Mouse (Mus musculus) megakaryocyte, embryonic 14.5 days (primary cell): Measurements from ENCODE around the gene Cfc1. TPM values are rescaled to one million over a fixed set of nuclear protein-coding genes. Genes with fewer than 3 reads are reported as not detected.

ENCODE experiments used
- H3K27me3 ChIP-seq: replicated peaks from 2 replicates; pipeline ENCODE3; 2012; ENCODE audit warnings: inconsistent platforms
- H3K36me3 ChIP-seq: replicated peaks from 2 replicates; pipeline ENCODE3; 2012; ENCODE audit warnings: low read length, inconsistent platforms, mixed read lengths
- H3K4me1 ChIP-seq: 2 replicates; pipeline ENCODE4 v1.6.1; 2012; ENCODE audit warnings: inconsistent platforms
- H3K4me3 ChIP-seq: replicated peaks from 2 replicates; pipeline ENCODE3; 2012; ENCODE audit warnings: moderate library complexity, mild to moderate bottlenecking, inconsistent platforms
- H3K9me3 ChIP-seq: 2 replicates; pipeline ENCODE4 v1.6.1; 2012; ENCODE audit warnings: inconsistent platforms
- FLI1 ChIP-seq: IDR thresholded peaks from 2 replicates; pipeline ENCODE4 v1.6.1; 2012; ENCODE audit warnings: low read length, inconsistent platforms, mixed read lengths
- GATA1 ChIP-seq: IDR thresholded peaks from 3 replicates; pipeline ENCODE4 v1.6.1; 2012; ENCODE audit warnings: mixed read lengths, low read length, inconsistent platforms, borderline replicate concordance
- polyA plus RNA-seq: library from polyadenylated mRNA; stranded (reverse); fragments of >175 nt; gene quantifications from 2 replicates; pipeline ENCODE4 v1.2.3, GENCODE M21; 2012; ENCODE audit warnings: low replicate concordance; ENCODE audit not compliant: insufficient read depth

The Cfc1 gene
- polyA plus RNA-seq, 1 experiment: not detected

DNA sequence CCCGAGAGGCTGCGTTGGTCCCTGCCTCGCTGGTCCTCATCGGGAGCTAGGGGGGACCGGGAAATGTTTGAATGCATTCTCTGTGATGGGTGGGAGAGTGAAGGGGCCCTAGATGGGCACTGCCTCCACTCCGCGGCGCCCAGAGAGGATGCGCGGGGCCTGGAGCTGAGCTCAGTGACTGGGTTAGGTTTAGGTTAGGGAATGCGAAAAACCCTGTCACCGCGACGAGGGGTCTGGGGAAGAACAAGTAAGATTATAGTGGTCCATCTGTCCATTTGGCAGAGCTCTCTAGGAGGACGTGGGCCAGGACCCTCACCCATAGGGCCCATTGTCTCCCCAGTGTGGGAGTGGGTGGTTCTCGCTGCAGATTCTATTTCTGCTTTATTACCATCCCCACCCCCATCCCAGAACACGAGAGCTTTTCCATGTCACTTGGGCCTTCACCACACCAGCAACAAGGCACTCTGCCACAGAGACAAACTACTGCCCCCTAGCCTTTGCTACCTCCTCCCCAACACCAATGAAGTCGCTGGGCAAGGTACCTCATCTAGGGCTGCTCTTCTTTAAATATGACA lies 44.4 kb downstream of the Cfc1 start:
- Histone ChIP-seq H3K4me3 (peak overlapping the region; percentile 87), H3K4me1 (peaks cover 10% of the 10 kb centered on the region), H3K9me3 (no peaks in the 10 kb centered on the region), H3K27me3 (peaks cover 30% of the 10 kb centered on the region), H3K36me3 (no peaks in the 10 kb centered on the region)
- TF ChIP-seq FLI1 (no peak), GATA1 (no peak)

DNA sequence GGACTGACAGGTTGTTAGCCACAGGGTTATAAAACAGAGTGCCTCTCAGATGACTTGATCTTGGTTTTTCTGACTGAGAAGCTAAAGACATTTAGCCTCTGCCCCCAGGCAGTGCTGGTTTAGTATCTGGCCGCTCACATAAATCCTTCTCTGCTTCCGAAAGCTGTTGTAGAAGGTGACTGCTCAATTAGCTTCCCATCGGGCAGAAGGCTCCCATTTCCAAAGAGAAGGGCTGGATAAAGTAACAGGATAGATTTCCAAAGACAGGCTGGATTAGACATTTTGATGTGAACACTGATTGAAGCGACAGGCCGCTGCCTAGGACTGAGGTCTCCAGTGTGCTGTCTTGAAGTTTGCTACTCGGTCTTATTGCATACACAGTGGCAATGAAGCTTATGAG lies 46.8 kb downstream of the Cfc1 start:
- H3K9me3 ChIP-seq: no peaks in the 10 kb centered on the region
- peaks cover 29% of the 10 kb centered on the region for H3K27me3 ChIP-seq
- no peak for TF ChIP-seq FLI1
- TF ChIP-seq GATA1: no peak
- H3K4me1 ChIP-seq: peaks cover 10% of the 10 kb centered on the region
- no peak overlapping the region for H3K4me3 ChIP-seq
- H3K36me3 ChIP-seq: no peaks in the 10 kb centered on the region

DNA sequence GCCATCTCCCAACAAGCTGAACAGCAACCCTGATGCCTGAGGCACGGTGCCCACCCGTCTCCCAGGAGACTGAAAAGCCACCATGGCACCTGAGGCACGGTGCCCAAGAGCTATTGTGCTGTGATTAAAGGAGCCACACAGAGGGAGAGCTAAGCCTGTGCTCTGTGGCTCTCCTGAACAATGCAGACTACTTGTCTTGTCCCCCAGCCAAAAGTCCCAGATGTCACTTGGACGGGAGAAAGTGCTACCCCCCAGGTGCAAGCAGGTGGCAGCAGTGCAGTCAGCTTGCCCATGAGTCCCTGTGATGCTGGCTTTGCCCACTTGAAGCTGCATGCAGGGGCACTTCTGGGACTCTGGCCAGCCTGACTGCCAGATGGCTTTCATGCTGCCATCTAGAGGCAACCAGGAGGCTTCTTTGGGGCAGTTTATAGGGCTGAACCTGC lies 48.4 kb downstream of the Cfc1 start:
- no peak overlapping the region for H3K4me3 ChIP-seq
- peaks cover 10% of the 10 kb centered on the region for H3K4me1 ChIP-seq
- no peaks in the 10 kb centered on the region for H3K9me3 ChIP-seq
- TF ChIP-seq GATA1: no peak
- no peak for TF ChIP-seq FLI1
- peaks cover 21% of the 10 kb centered on the region for H3K27me3 ChIP-seq
- H3K36me3 ChIP-seq: no peaks in the 10 kb centered on the region

DNA sequence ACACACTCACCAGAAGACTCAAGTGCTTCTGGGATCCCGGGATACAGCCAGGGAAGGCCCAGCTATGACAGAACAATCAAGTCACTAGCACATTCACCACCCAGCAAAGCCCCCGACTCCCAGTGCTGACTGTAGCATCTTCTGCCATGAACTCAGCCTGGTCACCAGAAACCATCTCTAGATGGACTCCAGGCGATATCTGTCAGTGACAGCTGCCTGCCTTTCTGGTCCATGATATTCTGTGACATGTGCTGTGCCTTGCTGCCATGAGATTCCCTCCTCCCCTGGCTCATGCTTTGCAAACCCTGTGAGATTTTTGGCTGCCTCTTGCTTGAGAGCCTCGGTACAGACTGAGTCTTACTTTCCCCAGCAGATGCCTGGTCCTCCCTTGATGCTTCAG lies 49.3 kb downstream of the Cfc1 start:
- H3K27me3 ChIP-seq: peaks cover 12% of the 10 kb centered on the region
- no peaks in the 10 kb centered on the region for H3K9me3 ChIP-seq
- H3K4me1 ChIP-seq: peaks cover 2% of the 10 kb centered on the region; the same call in 1 of the 2 replicates
- H3K36me3 ChIP-seq: no peaks in the 10 kb centered on the region
- no peak for TF ChIP-seq GATA1
- TF ChIP-seq FLI1: no peak
- no peak overlapping the region for H3K4me3 ChIP-seq

DNA sequence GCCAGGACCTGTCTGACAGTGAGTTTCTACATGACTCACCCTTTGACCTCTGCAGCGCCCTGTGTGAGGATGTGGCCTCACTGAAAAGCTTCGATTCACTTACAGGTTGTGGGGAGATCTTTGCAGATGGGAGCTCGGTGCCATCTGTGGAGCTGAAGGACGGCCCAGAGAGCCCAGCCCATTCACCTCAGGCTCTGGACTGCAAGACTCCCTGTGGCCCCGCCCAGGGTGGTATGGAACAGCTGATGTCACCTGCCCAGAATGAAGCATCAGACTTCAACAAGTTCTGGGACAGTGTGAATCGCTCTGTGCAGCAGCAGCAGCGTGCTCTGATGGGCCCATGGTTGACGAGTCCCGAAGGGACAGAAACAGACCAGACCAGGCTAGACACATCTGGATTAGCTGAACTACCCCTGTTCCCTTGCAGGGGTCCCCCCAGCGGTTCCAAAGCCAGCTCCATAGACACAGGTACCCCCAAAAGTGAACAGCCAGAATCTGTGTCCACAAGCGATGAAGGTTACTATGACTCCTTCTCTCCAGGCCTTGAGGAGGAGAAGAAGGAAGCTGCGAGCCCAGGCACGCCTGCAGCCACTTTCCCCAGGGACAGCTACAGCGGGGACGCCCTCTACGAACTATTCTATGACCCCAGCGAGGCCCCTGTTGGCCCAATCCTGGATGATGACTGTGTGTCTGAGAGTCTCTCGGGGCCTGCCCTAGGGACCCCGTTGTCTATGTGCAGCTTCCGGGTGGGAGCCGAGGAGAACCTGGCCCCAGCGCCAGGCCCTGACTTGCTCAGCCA lies 52.0 kb downstream of the Cfc1 start:
- no peak for TF ChIP-seq GATA1

More for the DNA sequence above, 52.0 kb downstream of the Cfc1 start:
- Histone ChIP-seq H3K9me3 (no peaks in the 10 kb centered on the region), H3K4me1 (no peaks in the 10 kb centered on the region), H3K4me3 (no peak overlapping the region), H3K27me3 (peaks cover 2% of the 10 kb centered on the region), H3K36me3 (no peaks in the 10 kb centered on the region)

Other genes starting within 250 kb of the Cfc1 start
- gene Ccdc115, start 96.0 kb upstream of the Cfc1 start, polyA plus RNA-seq: 10.1 and 36.5 TPM in 2 replicates
- 11.7 and 61.2 TPM in 2 replicates for gene Imp4, start 95.8 kb upstream of the Cfc1 start, polyA plus RNA-seq
- gene Ptpn18, start 75.9 kb upstream of the Cfc1 start, polyA plus RNA-seq: 398 and 732 TPM in 2 replicates
- gene Prss39, start 37.2 kb upstream of the Cfc1 start, polyA plus RNA-seq: 0.17 TPM in 1 of 2 replicates, not detected in the other
- gene Prss40, start 25.3 kb downstream of the Cfc1 start, polyA plus RNA-seq: not detected in 2 replicates
- 0.50 TPM in 1 of 2 replicates, not detected in the other for gene Amer3, start 44.0 kb downstream of the Cfc1 start, polyA plus RNA-seq